Mouse (Mus musculus) forebrain, embryonic 11.5 days (tissue): Measurements from ENCODE around the gene Axl. TPM values are rescaled to one million over a fixed set of nuclear protein-coding genes. Genes with fewer than 3 reads are reported as not detected.

ENCODE experiments used
- ATAC-seq: fragments of 200-750 bp; cut with Nextera tagmentation; replicated peaks from 2 replicates; pipeline ENCODE4 v1.8.0; 2017; ENCODE audit warnings: moderate TSS enrichment; ENCODE audit not compliant: low FRiP score
- DNase-seq: peaks from one replicate; pipeline ENCODE4 v3.0.0-alpha.2; 2017; ENCODE audit warnings: low spot score
- H3K27ac ChIP-seq: fragments of 300-500 bp; sonication (generic); 2 replicates; pipeline ENCODE4 v1.5.1; 2014; ENCODE audit warnings: low read depth, low read length
- H3K27me3 ChIP-seq: fragments of 300-500 bp; sonication (generic); 2 replicates; pipeline ENCODE4 v1.6.1; 2014; ENCODE audit warnings: mild to moderate bottlenecking, low read length, mixed read lengths; ENCODE audit not compliant: control insufficient read depth, insufficient read depth
- H3K36me3 ChIP-seq: fragments of 300-500 bp; sonication (generic); 2 replicates; pipeline ENCODE4 v1.6.1; 2014; ENCODE audit warnings: mild to moderate bottlenecking, low read length, moderate library complexity, mixed read lengths; ENCODE audit not compliant: control insufficient read depth, insufficient read depth
- H3K4me1 ChIP-seq: fragments of 300-500 bp; sonication (generic); replicated peaks from 2 replicates; pipeline ENCODE4 v1.6.1; 2014; ENCODE audit warnings: low read length, mixed read lengths; ENCODE audit not compliant: control insufficient read depth, insufficient read depth
- H3K4me2 ChIP-seq: fragments of 300-500 bp; sonication (generic); 2 replicates; pipeline ENCODE4 v1.6.1; 2014; ENCODE audit warnings: low read depth, mild to moderate bottlenecking, low read length, moderate library complexity, mixed read lengths; ENCODE audit not compliant: severe bottlenecking
- H3K4me3 ChIP-seq: fragments of 300-500 bp; sonication (generic); 2 replicates; pipeline ENCODE4 v1.5.1; 2014; ENCODE audit warnings: low read depth, low read length
- H3K9ac ChIP-seq: fragments of 300-500 bp; sonication (generic); 2 replicates; pipeline ENCODE4 v1.6.1; 2014; ENCODE audit warnings: low read length
- H3K9me3 ChIP-seq: fragments of 300-500 bp; sonication (generic); 2 replicates; pipeline ENCODE4 v1.6.1; 2016; ENCODE audit warnings: low read length, mixed read lengths; ENCODE audit not compliant: control insufficient read depth
- WGBS: fragments of 180-500 bp; shearing (Covaris S2); extraction: QIAGEN DNeasy Blood & Tissue Kit; methylation state at CpG from one replicate; pipeline ENCODE4 v1.1.7; 2014; 5-methylcytosine and 5-hydroxymethylcytosine counted together
- polyA plus RNA-seq: library from polyadenylated mRNA; unstranded; fragments of >200 nt; fragmentation: Nextera tagmentation; extraction: Ambion mirVana; gene quantifications from 2 replicates; pipeline ENCODE4 v1.2.1, GENCODE M21; 2014

Gene Axl
- polyA plus RNA-seq, 1 experiment from 2014 or later: 37.2 TPM

GRCm38 (mm10) chr7:25816241-25816919 lies 27.9 kb upstream of the Axl start, which contains the start of gene Cyp2s1:
TSS of gene Cyp2s1 (minus strand) at chr7:25816913.
- ATAC-seq (peak; percentile 27; the same call in 1 of the 2 replicates), DNase-seq (peak; percentile 59)
- Histone ChIP-seq H3K27me3 (peaks cover 8% of the 10 kb centered on the region; the same call in 1 of the 2 replicates), H3K36me3 (no peaks in the 10 kb centered on the region), H3K4me3 (peak within 1 kb of the TSS; percentile 32), H3K9ac (peak within 1 kb of the TSS; percentile 48), H3K4me2 (peak within 1 kb of the TSS; percentile 73), H3K4me1 (peaks cover 3% of the 10 kb centered on the region; the same call in 1 of the 2 replicates), H3K9me3 (no peaks in the 10 kb centered on the region), H3K27ac (no peak within 1 kb of the TSS)
- 1% methylated on average over 40 of the region's 40 CpGs for WGBS

- H3K9ac ChIP-seq: no peak overlapping the region
- WGBS: 28% methylated on average over 7 of the region's 7 CpGs
Observed at GRCm38 (mm10) chr7:25815571-25815970, 27.1 kb upstream of the Axl start.

GRCm38 (mm10) chr7:25814711-25815110 lies 26.2 kb upstream of the Axl start:
- Histone ChIP-seq H3K9ac (no peak overlapping the region), H3K4me2 (no peak overlapping the region), H3K36me3 (no peaks in the 10 kb centered on the region), H3K4me1 (peaks cover 3% of the 10 kb centered on the region; the same call in 1 of the 2 replicates), H3K27me3 (peaks cover 8% of the 10 kb centered on the region; the same call in 1 of the 2 replicates), H3K4me3 (no peak overlapping the region), H3K27ac (no peak overlapping the region), H3K9me3 (no peaks in the 10 kb centered on the region)
- no peak for ATAC-seq
- WGBS: 83% methylated on average over 9 of the region's 9 CpGs
- no peak for DNase-seq

More at GRCm38 (mm10) chr7:25815571-25815970, 27.1 kb upstream of the Axl start:
- Histone ChIP-seq H3K4me3 (no peak overlapping the region), H3K36me3 (no peaks in the 10 kb centered on the region), H3K4me2 (no peak overlapping the region), H3K4me1 (peaks cover 3% of the 10 kb centered on the region; the same call in 1 of the 2 replicates), H3K27me3 (peaks cover 8% of the 10 kb centered on the region; the same call in 1 of the 2 replicates), H3K9me3 (no peaks in the 10 kb centered on the region), H3K27ac (no peak overlapping the region)
- DNase-seq: no peak
- no peak for ATAC-seq

- no peak overlapping the region for H3K4me3 ChIP-seq
- peaks cover 3% of the 10 kb centered on the region; the same call in 1 of the 2 replicates for H3K4me1 ChIP-seq
- H3K36me3 ChIP-seq: no peaks in the 10 kb centered on the region
- H3K27me3 ChIP-seq: peaks cover 8% of the 10 kb centered on the region; the same call in 1 of the 2 replicates
- no peak overlapping the region for H3K4me2 ChIP-seq
- DNase-seq (no peak), ATAC-seq (no peak)
- WGBS: 74% methylated on average over 1 of the region's 1 CpGs
- no peaks in the 10 kb centered on the region for H3K9me3 ChIP-seq
- H3K27ac ChIP-seq: no peak overlapping the region
- H3K9ac ChIP-seq: no peak overlapping the region
Observed at GRCm38 (mm10) chr7:25812195-25812594, 23.7 kb upstream of the Axl start.

GRCm38 (mm10) chr7:25811716-25812115 lies 23.2 kb upstream of the Axl start:
- DNase-seq: no peak
- Histone ChIP-seq H3K4me3 (no peak overlapping the region), H3K9ac (no peak overlapping the region), H3K9me3 (no peaks in the 10 kb centered on the region), H3K4me2 (no peak overlapping the region), H3K27ac (no peak overlapping the region), H3K36me3 (no peaks in the 10 kb centered on the region), H3K4me1 (peaks cover 3% of the 10 kb centered on the region; the same call in 1 of the 2 replicates), H3K27me3 (peaks cover 8% of the 10 kb centered on the region; the same call in 1 of the 2 replicates)
- WGBS: 85% methylated on average over 2 of the region's 2 CpGs
- ATAC-seq: no peak

GRCm38 (mm10) chr7:25805631-25806343 lies 17.3 kb upstream of the Axl start:
- peak overlapping the region; percentile 24; the same call in 1 of the 2 replicates for H3K4me2 ChIP-seq
- no peaks in the 10 kb centered on the region for H3K27me3 ChIP-seq
- 27% methylated on average over 21 of the region's 21 CpGs for WGBS
- no peak overlapping the region; the same call in 1 of the 2 replicates for H3K4me3 ChIP-seq
- no peak overlapping the region for H3K27ac ChIP-seq
- H3K9me3 ChIP-seq: no peaks in the 10 kb centered on the region
- H3K36me3 ChIP-seq: no peaks in the 10 kb centered on the region
- H3K4me1 ChIP-seq: peaks cover 2% of the 10 kb centered on the region; the same call in 1 of the 2 replicates
- peak; percentile 44; the same call in 1 of the 2 replicates for ATAC-seq
- H3K9ac ChIP-seq: peak overlapping the region; percentile 37
- DNase-seq: peak; percentile 83

- Histone ChIP-seq H3K9ac (no peak overlapping the region), H3K4me2 (no peak overlapping the region), H3K27ac (no peak overlapping the region), H3K4me1 (peaks cover 2% of the 10 kb centered on the region; the same call in 1 of the 2 replicates), H3K4me3 (no peak overlapping the region), H3K27me3 (no peaks in the 10 kb centered on the region), H3K9me3 (no peaks in the 10 kb centered on the region), H3K36me3 (no peaks in the 10 kb centered on the region)
- no peak for DNase-seq
- no peak for ATAC-seq
- 83% methylated on average over 4 of the region's 4 CpGs for WGBS
Observed at GRCm38 (mm10) chr7:25804792-25805191, 16.3 kb upstream of the Axl start.

- H3K4me3 ChIP-seq: no peak overlapping the region
- no peak overlapping the region for H3K9ac ChIP-seq
- DNase-seq: no peak
- H3K36me3 ChIP-seq: no peaks in the 10 kb centered on the region
- WGBS: 80% methylated on average over 13 of the region's 13 CpGs
- peaks cover 2% of the 10 kb centered on the region; the same call in 1 of the 2 replicates for H3K4me1 ChIP-seq
- H3K27ac ChIP-seq: no peak overlapping the region
- no peak overlapping the region for H3K4me2 ChIP-seq
- ATAC-seq: no peak
- H3K27me3 ChIP-seq: no peaks in the 10 kb centered on the region
- peaks cover 2% of the 10 kb centered on the region; the same call in 1 of the 2 replicates for H3K9me3 ChIP-seq
Observed at GRCm38 (mm10) chr7:25803460-25803859, 15.0 kb upstream of the Axl start.
